Mouse (Mus musculus) neural tube, embryonic 10.5 days (tissue): Measurements from ENCODE around the gene Btbd11.

Experiments
- DNase-seq: peaks from one replicate; pipeline ENCODE4 v3.0.0-alpha.2; 2017; ENCODE audit warnings: low spot score; ENCODE audit errors: extremely low spot score

Btbd11 gene

DNA sequence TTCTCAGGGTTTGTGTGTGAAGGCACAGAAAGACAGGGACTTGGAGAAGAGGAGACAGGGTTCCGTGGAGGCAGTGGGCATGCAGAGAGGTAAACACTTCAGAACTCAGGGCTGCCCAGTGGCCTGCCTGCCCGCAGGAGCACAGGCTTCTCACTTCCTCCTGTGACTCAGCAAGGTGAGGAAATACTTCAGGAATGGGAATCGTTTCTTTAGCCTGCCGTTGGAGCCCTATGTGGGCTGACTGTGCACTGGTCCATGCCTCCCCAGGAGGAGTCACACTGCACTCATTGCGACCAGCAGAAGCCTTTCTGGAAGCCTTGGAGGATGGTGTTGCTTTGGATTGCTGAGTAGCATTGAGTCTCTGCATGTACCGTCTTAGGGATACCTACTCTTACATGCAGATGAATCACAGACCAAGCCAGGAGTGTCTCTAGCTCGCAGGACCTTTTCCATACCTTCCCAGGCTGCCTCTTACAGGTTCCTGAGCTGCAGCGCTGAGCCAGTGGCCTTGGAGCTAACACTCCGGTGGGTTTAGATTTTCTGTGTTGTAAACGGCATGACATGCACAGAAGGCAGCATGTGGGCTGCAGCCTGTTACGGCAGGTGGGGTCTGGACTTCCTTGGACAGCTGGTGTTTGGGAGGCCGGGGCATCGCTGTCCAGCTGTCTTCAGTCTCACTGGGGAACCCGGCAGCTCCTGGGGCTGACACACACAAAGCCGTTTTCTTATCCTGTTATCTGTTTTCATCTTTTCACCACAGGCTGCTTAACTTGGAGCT, 34.4 kb downstream of the Btbd11 start:
- DNase-seq, result peak; percentile 31

DNA sequence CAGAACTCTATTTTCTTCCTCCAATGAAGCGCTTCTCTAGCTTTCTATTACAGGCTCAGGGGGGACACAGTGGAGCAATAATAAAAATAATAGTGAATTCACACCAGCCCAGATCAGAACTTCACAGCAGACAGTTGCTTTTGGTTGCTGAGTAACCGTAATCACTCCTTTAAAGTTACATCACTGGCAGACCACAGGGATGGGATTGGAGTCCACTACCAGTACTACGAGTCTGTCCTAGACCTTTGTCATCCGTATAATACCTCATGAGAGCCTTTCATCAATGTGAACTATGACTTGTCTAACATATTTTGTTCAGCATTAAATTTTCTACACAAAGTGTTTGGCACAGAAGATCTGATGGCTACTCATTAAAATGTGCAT, 35.0 kb downstream of the Btbd11 start:
- DNase-seq, result no peak

DNA sequence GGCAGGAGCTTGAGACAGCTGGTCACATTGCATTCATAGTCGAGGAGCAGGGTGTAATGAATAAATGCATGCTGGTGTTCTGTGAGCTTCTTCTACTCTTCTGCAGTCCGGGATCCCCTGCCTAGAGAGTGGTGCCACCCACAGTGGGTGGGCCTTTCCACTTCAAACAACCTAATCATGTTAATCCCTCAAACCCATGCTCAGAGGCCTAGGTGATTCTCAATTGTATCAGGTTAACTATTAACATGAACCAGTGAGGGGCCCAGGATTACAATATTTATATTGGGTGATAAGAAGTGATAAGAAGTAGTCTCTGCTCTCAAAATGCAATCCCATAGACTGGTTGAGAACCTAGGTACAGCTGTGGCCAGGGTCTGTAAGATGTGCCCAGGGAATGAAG, 39.1 kb downstream of the Btbd11 start:
- DNase-seq, result no peak

DNA sequence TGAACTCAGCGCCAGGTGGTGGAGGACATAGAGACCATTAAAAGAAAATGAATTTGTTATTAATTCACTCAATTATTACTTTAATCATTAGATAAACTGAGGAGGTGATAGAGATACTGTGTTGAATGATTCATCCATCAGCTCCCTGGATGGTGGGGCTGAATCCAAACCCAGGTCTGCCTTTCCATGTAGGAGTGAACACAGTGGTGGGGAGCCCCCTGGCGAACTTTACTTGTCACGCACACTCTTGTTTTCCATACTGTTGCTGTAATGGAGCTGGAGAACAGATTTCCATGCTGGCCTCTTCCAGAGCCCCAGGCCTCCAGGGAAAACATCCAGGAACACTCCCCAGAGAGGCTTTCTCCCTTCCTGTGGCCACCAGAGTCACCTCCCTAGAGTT, 50.6 kb downstream of the Btbd11 start:
- no peak for DNase-seq

DNA sequence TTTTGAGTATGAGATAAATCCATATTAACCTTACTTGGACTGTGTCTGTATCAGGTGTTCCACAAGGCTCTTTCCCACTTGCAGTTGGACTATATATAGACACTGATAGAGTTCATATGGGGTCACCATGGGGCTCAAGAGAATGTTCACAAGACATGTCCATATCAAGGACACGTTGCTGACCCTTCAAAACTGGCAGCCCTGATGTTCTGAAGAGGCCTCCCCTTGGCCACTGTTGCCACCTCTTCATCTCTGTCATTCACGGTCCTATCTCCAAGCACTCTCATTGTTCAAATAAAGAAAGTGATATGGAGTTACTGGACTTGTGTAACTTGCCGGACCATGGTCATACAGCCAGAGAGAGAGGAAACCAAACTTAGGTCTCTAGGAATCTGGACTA, 56.8 kb downstream of the Btbd11 start:
- DNase-seq, result no peak

DNA sequence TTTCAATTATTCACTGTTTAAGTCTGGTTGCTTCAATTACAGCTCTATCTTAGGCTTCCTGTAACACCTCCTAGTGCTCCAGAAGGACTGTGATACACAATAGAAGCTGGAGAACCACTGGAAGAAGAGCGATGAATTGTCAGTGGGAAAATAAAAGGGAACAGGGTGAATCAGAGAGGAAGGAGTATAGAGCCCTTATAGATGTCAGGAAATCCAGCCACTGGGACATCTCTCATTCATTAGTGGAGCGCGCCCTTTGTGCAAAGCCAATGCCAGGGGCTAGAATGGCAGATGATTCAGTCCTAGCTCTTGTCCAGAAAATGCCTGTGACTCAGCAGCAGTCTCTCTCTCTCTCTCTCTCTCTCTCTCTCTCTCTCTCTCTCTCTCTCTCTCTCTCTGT, 59.3 kb downstream of the Btbd11 start:
- DNase-seq, result no peak

DNA sequence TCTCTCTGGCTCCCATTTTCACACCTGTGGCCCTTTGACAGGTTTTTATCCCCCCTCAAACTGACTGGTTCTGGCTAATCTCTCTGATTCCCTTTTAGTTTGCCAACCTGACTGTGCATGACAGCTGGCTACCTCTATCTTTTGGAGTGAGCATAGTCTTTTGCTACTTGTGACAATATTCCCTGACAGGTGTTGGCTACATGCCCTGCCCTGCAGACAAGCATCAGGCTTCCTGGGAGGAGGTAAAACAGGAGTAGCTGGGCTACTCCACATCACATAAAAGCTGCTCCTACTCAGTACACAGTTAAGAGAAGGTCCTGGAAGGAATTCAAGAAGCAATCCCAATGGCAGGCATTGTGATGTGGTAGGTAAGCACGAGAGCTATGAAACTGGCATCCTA, 60.1 kb downstream of the Btbd11 start:
- no peak for DNase-seq

DNA sequence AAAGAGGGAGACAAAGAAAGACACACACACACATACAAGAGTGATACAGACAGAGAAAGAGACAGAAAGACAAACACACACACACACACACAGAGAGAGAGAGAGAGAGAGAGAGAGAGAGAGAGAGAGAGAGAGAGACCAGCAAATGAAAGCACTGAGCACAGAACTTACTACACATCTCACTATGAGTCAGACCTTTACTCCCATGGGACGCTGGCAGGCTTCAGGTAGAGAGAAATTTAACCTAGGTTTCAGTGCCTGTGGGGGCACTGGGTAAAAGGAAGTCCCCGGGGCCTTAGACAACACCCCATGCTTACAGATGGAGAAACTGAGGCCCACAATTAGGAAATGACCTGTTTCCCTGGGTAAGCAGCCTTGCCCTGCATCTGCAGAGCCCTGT, 61.3 kb downstream of the Btbd11 start:
- DNase-seq, result no peak

DNA sequence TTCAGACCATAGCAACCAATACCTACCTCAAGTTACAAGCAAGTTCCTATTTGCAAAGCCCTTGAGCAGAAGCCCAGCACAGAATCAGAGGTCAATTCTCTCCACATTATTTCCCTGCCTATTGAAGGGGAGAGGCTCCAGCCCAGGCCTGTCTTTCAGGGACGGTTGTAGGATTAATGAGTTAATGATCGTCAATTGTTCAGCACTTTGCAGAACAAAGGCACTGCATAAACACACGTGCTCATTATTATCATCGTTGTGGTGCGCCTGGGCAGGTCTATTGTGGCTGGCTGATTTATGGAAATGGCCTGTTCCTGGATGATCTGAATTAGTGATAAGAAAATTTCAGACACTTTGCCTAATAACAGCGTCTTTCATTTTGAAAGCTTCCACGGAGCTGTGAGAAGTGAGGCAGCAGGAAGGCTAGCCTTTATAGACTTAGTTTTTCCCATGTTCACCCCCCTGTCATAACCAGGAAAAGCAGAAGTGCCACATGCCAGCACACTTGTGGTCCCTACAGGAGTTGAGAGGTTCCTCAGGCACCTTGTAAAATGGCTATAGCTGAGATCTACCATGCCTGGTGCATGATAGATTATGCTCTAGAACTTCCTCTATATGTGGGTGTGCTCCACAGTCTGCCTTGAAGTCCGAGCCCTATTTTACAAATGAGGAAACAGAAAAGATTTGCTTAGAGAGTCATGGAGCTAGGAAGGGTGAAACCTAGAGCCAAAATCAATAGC, 65.2 kb downstream of the Btbd11 start:
- no peak for DNase-seq

DNA sequence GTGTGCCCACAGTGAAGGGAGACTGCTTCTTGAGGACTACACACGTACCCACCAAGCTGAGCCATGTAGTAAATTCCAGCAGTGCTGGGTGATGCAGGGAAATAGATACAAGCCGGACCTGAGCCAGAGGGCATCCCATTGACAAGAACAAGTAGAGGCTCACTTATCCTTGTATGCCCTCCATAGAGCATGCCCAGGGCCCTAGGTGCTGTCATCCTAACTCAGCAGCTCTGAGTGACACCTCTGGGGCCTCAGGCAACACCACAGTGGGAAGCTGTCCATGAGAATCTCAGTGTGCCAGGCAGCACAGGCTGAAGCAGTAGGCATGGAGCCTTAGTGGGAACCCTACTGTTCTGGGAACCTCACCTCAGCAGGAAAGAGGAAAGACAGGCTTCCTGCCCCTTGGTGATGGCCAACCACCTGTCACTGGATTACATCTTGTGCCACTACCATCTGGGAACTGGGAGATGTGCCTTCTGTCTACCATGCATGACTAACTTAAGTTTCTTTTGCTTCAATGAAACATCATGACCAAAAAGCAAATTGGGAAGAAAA, 66.7 kb downstream of the Btbd11 start:
- DNase-seq, result no peak

DNA sequence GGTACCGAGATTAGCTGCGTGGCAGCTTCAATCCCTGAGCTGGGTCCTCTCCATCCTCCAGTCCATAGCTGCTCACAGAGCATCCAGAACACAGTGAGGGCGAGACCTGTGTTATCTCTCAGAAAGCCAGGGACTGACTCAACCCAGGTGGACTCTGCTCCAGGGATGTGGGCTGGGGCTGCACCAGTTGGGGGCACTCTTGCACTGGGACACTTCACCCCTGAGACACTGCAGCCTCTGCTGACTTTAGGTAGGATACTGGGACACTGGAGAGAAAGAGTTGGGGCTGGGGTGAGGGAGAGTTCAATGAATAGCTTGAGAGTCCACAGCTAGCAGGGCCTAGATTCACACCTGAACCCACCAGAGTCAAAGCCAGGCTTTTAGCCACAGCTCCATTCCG, 69.4 kb downstream of the Btbd11 start:
- DNase-seq, result no peak

DNA sequence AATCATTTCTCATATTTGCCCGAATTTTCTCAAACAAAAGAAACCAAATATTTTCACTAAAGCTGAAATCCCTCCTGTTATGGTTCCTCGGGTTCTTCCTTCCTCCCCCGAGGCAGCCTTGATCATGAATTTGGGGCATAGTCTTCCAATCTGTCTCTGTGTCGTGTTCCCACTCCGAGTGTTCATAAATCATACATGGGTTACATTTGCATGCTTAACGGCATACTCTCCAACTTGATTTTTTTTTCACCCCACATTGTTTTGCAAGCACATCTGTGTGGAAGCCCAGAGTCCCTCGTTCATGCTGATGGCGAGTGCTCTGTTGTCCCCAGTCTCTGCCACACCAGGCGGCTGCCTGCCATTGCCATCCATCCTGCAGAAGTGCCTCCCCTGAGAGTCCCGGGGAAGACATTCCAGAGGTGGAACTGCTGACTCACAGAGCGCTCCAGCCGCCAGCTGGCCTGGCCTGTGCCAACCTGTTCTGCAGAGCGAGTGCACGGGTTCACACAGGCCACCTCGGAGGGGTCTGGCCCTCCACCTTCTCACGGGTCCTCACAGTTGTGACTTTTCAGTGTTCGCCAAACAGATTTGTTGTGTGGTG, 72.2 kb downstream of the Btbd11 start:
- peak; percentile 41 for DNase-seq

DNA sequence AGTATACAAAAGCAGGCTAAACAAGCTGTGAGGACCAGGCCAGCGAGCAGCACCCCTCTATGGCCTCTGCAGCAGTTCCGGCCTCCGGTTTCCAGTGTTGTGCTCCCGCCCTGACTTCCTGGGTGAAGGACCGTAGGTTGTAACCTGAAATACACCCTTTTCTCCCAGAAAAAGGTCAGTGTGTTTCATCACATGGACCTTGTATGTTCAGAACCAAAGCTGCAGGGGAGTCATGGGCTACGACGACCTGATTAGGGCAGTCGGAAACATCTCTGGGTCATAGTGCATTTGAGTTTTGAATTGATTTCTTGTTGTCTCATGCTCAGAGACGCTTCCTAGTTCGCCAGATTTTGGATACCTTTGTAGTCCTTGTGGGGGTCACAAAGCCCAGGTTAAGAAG, 74.1 kb downstream of the Btbd11 start:
- no peak for DNase-seq

DNA sequence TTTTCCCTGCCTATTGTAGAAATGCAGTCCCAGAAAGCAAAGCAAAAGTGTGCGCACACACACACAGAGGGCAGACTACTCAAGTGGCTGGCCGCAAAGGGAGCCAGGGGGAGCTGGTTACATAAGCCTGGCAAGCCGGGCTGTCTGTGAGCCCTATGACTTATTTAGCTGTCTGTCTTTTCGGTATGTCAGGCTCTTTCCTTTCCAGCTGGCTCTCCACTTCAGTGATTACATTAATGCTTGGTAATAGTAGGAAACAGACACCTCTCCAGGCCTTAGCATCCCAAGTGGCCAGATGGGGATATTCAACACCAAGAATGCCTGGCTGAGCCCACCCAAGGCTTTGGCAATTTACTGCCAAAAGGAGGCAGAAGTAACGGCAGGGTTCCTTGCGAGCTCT, 77.5 kb downstream of the Btbd11 start:
- no peak for DNase-seq

DNA sequence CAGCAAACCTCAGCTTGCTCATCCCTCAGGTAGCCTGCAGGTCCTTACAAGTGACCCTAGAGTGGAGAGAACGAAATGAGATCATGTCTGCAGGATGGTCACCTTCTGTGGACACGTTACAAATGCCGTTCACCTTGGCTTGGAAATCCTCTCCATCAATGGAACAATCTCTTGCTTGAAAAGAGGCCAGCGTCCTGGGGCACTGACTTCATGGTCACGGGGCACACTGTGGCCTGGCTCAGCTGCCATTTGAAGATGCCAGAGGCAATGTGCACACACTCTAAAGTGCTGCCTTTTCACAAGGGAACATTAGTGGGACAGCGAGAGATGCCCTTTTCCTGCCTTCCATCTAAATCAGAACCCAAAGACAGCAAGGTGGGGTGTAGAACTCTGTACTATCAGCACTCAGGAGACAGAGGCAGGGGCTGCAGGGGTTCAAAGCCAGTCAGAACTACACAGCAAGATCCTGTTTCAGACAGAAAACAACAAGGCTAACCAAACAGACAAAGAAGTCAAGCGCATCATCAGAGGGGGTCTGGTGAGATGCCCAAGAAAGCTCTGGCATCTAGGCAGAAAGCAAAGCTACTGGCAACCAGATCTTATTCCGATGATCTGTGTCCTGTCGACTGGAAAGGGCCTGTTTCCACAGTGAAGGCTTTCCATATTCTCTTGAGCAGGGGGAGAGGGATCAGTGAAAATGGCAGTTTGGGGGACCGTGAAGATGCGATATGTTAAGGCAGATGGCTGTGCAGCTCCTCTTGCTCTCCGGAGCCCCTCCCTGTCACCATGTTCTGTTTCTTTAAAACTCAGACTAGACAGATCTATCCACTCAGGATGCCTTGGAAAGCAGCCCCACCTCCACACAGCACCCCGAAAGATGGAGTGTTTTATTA, 79.1 kb downstream of the Btbd11 start:
- DNase-seq, result no peak

DNA sequence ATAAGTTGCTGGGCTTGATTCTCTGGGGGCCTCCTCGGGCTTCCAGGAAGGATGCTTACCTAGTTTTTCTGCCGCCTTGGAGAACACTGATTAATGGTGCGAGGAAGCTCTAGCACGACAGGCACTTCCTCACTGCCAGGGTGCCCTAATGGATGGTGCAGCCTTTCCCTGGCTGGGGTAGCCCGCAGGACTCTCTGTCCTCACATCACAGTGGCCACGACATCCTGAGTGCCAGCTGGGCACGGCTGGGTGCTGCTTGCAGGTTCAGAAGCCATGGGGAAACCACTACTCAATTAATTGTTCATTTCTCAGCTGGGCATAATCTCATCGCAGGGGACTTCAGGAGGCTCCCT, 79.8 kb downstream of the Btbd11 start:
- no peak for DNase-seq

DNA sequence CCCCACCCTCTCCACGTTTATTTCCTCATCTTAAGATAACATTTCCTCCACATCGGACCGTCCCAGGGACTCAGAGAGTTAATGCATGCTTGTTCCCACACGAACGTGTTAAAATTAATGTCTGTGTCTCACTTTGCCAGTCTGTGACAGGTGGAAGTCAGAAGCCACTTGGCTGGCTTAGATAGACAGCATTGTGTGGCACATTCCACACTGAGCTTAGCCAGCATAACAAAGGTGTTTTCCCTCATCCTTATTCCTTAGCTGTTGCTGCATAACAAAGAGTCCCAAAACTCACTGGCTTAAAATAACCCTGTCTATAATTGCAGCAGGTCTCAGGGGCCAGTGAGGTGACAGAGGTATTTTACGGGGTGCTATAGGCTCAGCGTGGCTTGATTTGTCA, 80.8 kb downstream of the Btbd11 start:
- DNase-seq, result no peak

DNA sequence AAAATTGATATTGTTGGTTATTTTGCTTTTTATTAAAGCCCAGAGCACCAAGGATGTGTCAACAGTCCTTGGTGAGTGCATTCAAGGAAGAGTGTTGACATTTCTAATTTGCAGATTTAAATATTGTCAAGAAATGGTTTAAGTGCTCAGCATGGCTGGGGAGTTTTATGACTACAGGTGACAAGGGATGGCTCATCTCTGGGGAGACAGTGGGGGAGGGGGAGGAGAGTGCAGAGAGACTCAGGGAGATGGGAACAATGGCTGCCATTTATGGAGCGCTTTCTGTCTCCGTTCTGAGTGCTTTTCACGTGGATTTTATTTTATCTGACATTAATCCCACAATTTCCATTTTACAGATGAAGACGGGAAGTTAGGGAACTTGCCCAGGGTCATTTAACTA, 81.9 kb downstream of the Btbd11 start:
- no peak for DNase-seq

DNA sequence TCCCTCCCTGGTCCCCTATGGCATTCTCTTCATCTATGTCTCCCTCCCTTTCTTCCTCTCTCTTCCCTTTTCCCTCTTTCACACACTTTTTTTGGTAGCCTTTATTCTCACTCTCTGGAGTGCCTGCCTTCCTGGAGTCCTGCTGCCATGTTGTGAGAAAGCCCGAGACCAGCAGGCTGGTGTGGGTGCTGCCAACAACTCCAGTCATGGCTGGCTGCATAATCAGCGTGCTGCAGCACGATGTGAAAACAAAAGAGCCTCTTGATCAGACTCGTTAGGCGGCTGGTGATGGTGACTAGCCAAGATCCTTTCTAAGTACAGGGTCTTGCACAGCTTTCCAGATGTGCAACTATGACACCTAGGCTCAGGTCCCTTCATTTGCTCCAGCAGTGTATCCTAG, 82.7 kb downstream of the Btbd11 start:
- DNase-seq, result no peak

DNA sequence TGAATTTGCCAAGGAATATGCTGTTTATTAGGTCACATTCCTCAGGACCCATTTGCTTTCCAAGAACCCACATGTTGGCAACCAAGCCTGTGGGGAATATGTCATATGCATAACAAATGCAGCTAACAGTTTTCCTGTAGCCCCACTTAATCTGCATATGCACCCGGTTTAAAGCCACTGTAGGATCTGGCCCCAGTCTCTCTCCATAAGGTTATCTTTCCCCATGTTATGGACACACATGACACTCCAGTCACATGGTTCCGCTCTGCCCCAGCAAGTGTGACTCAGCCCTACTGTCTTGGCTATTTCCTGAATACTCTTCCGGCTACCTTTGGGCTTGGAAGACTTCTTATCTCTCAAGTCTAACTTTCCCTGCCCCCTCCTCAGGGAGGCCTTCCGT, 86.7 kb downstream of the Btbd11 start:
- DNase-seq, result no peak

DNA sequence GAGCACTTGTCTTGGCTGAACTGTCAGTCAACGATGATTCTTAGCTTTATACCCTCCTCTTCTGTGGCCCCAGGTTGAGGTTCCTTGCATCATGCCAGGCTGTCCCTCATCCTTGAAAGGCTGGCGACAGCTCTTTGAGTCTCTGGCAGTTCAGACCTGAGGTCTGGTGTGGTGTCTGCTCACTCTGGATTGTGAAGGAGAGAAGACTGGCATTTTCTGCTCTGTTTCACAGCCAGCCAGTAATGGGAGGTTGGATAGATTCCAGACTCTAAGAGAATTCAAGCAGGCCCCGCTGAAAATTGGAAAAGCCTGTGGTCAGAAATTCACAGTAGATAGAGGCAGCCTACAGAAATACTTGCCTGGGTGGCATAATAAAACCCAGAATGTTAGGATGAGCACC, 87.3 kb downstream of the Btbd11 start:
- DNase-seq, result no peak
